Mouse (Mus musculus) urinary bladder, adult 18-20 months (tissue): ENCODE measurements around the gene Tmem207.

Experiments
- DNase-seq, 2 experiments: peaks; one replicate each; pipeline ENCODE4 v3.0.0; 2022; ENCODE audit warnings: low spot score in 2 of 2, mixed read lengths in 2 of 2

Gene Tmem207

DNA sequence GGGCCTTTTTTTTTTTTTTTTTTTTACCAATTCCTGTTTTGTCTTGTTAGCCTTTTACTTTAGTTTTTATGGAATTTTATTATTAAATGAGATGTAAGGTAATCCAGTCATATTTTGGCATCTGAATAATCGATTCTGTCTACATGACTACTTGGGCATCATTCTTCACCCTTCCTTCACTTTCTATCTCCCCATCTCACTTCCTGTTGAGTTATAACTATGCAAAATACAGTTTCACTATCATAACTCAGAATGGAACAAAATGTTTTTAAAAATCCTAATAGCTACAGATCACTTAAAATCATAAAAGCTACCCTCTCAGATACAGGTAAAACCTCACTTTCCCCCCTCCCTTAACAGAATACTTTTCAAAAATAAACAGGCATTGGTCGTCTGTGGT lies 70.4 kb downstream of the Tmem207 start:
- DNase-seq, result no peak

DNA sequence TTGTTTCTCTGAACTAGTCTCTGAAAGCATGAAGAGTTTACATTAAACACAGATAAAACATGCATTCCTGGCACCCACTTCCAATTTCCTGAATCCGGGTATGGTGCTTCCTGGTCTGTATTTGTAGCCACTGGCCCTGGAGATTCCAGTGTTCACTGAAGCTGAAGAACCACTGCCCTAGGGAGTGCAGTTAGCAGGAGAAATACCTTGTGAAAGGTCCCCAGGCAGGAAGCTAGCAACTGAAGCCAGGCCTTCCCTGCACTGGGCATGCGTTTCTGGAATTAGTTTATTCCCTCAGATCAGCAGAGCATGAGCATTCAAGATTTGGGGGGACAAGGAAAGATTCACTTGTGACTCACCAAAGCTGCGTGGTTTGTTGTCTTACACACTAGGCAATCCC lies 72.4 kb downstream of the Tmem207 start:
- DNase-seq, result no peak
